Mouse (Mus musculus) Patski (cell line): ENCODE results near the gene Spata5. TPM values are rescaled to one million over a fixed set of nuclear protein-coding genes. Genes with fewer than 3 reads are reported as not detected.

Experiments
- ATAC-seq: fragments of 100-300 bp; one replicate; pipeline ENCODE4 v1.8.0; 2021
- CTCF ChIA-PET: fragments of 350-600 bp; sonication (Branson Sonifier 250); formaldehyde crosslinking; loops from one replicate; lab custom pipeline; 2022; ENCODE audit warnings: inconsistent platforms; lab: Charles Lee
- POLR2A ChIA-PET: fragments of 350-600 bp; sonication (Branson Sonifier 250); formaldehyde crosslinking; loops from one replicate; lab custom pipeline; 2022; ENCODE audit warnings: antibody characterized with exemption, inconsistent platforms; lab: Charles Lee
- DNase-seq: peaks from one replicate; pipeline ENCODE4 v3.0.0-alpha.2; 2011; ENCODE audit warnings: low read depth, low spot score
- H3K27me3 ChIP-seq: fragments of 371-371 bp; one replicate; pipeline ENCODE4 v1.5.1; 2021
- CTCF ChIP-seq: fragments of 100-300 bp; IDR thresholded peaks from one replicate; pipeline ENCODE4 v1.5.1; 2021
- in situ Hi-C: fragments of 300-500 bp; cut with MboI; formaldehyde crosslinking; loops from 3 replicates; pipeline ENCODE4 v1.11.1; 2018; ENCODE audit warnings: low pct_unique_long_range_greater_than_20kb, mixed read lengths
- polyA plus RNA-seq: library from polyadenylated mRNA; unstranded; gene quantifications from one replicate; pipeline ENCODE4 v1.2.3, GENCODE M21; 2021

Gene Spata5
- polyA plus RNA-seq, 1 experiment from 2014 or later: 43.3 TPM

GRCm38 (mm10) chr3:37468170-37468569 is 48.5 kb downstream of the Spata5 start:
- H3K27me3 ChIP-seq: no peaks in the 10 kb centered on the region
- no peak for ATAC-seq
- ChIA-PET POLR2A (no interaction called here), CTCF (interaction anchor here (0.6 to 2.2 kb wide), 19 partner anchors 8 to 752 kb away, joined by 3 to 11 read pairs (median 3); no protein-coding TSS in a partner anchor)
- TF ChIP-seq CTCF: peak; percentile 82
- DNase-seq: no peak
- in situ Hi-C loops: loop anchor here (10.0 to 25.0 kb wide), 3 partner anchors 577 to 1394 kb away; no protein-coding TSS in a partner anchor

DNA sequence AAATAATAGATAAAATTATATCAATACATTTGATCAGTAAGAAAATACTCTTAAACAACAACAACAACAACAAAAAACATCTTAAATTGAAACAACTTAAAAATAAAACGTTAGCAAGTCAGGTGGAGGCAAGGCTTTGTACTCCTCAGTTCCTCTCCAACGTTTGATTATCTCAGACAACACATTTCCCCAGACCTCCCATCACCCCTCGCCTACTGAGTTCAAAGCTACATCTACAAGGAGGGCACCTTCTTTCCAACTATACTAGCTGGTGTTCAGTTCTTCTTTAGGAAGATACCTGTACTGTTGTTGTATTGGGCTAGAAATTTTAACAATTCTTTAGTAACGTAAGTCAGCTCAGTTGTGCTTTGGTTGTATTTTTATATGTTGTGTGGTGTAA is 49.7 kb downstream of the Spata5 start:
- POLR2A ChIA-PET: no interaction called here
- TF ChIP-seq CTCF: no peak
- CTCF ChIA-PET: interaction anchor here (1.5 kb wide), 1 partner anchor 12 kb away, joined by 4 read pairs; no protein-coding TSS in a partner anchor
- in situ Hi-C loops: loop anchor here (10.0 to 25.0 kb wide), 3 partner anchors 575 to 1393 kb away; no protein-coding TSS in a partner anchor
- no peaks in the 10 kb centered on the region for H3K27me3 ChIP-seq
- no peak for ATAC-seq
- DNase-seq: no peak

DNA sequence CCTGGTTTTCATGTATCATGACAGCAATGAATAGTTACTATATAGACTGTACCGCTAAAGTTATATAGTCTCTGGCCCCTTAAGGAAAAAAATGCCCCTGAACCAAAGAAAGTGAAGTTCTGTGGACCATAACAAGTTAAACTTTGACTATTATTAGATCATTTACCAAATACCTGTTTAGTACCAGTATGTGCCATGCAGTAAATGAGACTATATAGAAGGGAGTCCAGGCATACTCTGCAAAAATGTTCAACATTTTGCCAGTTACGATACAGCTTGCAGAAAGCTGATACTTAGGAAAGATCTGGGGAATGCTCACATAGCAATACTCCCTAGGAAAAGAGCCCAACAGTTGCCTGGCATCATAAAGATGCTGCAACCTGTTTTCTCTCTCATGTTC is 51.2 kb downstream of the Spata5 start:
- CTCF ChIA-PET: interaction anchor here (0.9 to 1.8 kb wide), 6 partner anchors 136 to 749 kb away, joined by 3 to 5 read pairs (median 3); no protein-coding TSS in a partner anchor
- DNase-seq (no peak), ATAC-seq (no peak)
- POLR2A ChIA-PET: interaction anchor here (1.0 to 1.6 kb wide), 2 partner anchors 177 to 467 kb away, joined by 3 to 4 read pairs; no protein-coding TSS in a partner anchor
- no peaks in the 10 kb centered on the region for H3K27me3 ChIP-seq
- TF ChIP-seq CTCF: no peak
- in situ Hi-C loops: loop anchor here (5.0 to 25.0 kb wide), 4 partner anchors 376 to 1391 kb away; no protein-coding TSS in a partner anchor

GRCm38 (mm10) chr3:37472461-37472860 is 52.8 kb downstream of the Spata5 start:
- CTCF ChIA-PET: interaction anchor here (0.6 to 1.9 kb wide), 14 partner anchors 12 to 748 kb away, joined by 3 to 9 read pairs (median 4); no protein-coding TSS in a partner anchor
- ATAC-seq (no peak), DNase-seq (no peak)
- POLR2A ChIA-PET: interaction anchor here (0.6 to 1.3 kb wide), 4 partner anchors 169 to 724 kb away, joined by 3 to 5 read pairs (median 4); no protein-coding TSS in a partner anchor
- no peaks in the 10 kb centered on the region for H3K27me3 ChIP-seq
- peak; percentile 41 for TF ChIP-seq CTCF
- in situ Hi-C loops: loop anchor here (5.0 to 25.0 kb wide), 4 partner anchors 375 to 1390 kb away; no protein-coding TSS in a partner anchor

GRCm38 (mm10) chr3:37476485-37476884 is 56.8 kb downstream of the Spata5 start:
- POLR2A ChIA-PET: interaction anchor here (1.5 kb wide), 1 partner anchor 166 kb away, joined by 9 read pairs; no protein-coding TSS in a partner anchor
- ATAC-seq: no peak
- in situ Hi-C loops: loop anchor here (5.0 to 10.0 kb wide), 2 partner anchors 161 to 488 kb away; partner anchors contain the start of gene Spry1
- CTCF ChIA-PET: interaction anchor here (0.8 to 2.7 kb wide), 7 partner anchors 9 to 744 kb away, joined by 3 to 16 read pairs (median 3); no protein-coding TSS in a partner anchor
- H3K27me3 ChIP-seq: no peaks in the 10 kb centered on the region
- DNase-seq: no peak
- TF ChIP-seq CTCF: no peak

GRCm38 (mm10) chr3:37477438-37478188 is 57.9 kb downstream of the Spata5 start:
- in situ Hi-C loops: loop anchor here (5.0 to 10.0 kb wide), 2 partner anchors 160 to 487 kb away; partner anchors contain the start of gene Spry1
- H3K27me3 ChIP-seq: no peaks in the 10 kb centered on the region
- ATAC-seq: no peak

DNA sequence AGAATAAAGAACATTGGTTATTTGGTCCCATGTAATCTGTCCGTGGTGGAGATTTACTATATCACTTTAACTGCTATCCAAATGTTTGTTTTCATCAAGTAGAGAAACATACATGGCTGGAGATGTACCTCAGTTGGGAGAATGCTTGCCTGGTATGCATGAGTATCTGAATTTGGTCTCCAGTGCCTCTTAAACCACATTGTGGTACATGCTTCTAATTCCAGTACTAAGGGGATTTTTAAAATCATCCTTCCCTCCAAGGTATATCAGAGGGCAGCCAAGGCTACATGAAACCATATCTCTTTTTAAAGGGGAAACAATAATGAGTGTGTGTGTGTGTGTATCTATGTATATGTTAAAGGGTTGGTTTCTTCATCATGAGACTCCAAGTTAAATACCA is 60.1 kb downstream of the Spata5 start:
- CTCF ChIA-PET: interaction anchor here (0.6 kb wide), 1 partner anchor 249 kb away, joined by 3 read pairs; no protein-coding TSS in a partner anchor
- DNase-seq: no peak
- POLR2A ChIA-PET: no interaction called here
- H3K27me3 ChIP-seq: no peaks in the 10 kb centered on the region
- in situ Hi-C loops: loop anchor here (5.0 to 10.0 kb wide), 2 partner anchors 158 to 485 kb away; partner anchors contain the start of gene Spry1
- TF ChIP-seq CTCF: no peak
- ATAC-seq: no peak

More at GRCm38 (mm10) chr3:37477438-37478188, 57.9 kb downstream of the Spata5 start:
- ChIA-PET POLR2A (interaction anchor here (1.5 kb wide), 1 partner anchor 165 kb away, joined by 9 read pairs; no protein-coding TSS in a partner anchor), CTCF (interaction anchor here (1.1 to 2.7 kb wide), 9 partner anchors 8 to 743 kb away, joined by 3 to 16 read pairs (median 3); no protein-coding TSS in a partner anchor)
- no peak for DNase-seq
- no peak for TF ChIP-seq CTCF

GRCm38 (mm10) chr3:37481295-37481694 is 61.6 kb downstream of the Spata5 start:
- no peak for ATAC-seq
- ChIA-PET CTCF (no interaction called here), POLR2A (no interaction called here)
- in situ Hi-C loops: no loop called here
- H3K27me3 ChIP-seq: no peaks in the 10 kb centered on the region
- no peak for TF ChIP-seq CTCF
- DNase-seq: no peak

DNA sequence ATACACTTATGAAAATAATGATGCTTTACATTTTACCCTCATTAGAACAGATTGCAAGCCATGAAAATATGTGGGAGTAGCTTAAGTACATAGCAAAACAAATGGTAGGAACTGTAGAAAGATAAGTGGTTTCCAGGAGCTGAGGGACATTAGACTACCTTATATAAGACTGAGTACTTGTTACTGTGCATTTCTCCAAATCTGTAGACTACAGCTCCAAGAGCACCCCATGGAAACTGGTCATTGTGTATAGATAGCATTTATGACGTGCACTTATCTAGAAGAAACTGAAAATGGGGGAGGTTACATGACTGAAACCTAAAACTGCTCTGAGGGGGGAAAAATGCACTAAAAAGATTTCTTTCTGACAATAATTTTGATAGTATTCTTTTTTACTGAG is 63.0 kb downstream of the Spata5 start:
- TF ChIP-seq CTCF: no peak
- ATAC-seq: no peak
- ChIA-PET CTCF (interaction anchor here (0.8 kb wide), 1 partner anchor 17 kb away, joined by 3 read pairs; no protein-coding TSS in a partner anchor), POLR2A (interaction anchor here (0.6 kb wide), 1 partner anchor 1453 kb away, joined by 5 read pairs; no protein-coding TSS in a partner anchor)
- no peak for DNase-seq
- no peaks in the 10 kb centered on the region for H3K27me3 ChIP-seq
- in situ Hi-C loops: no loop called here

GRCm38 (mm10) chr3:37483709-37484265 is 64.1 kb downstream of the Spata5 start:
- no peak for TF ChIP-seq CTCF
- POLR2A ChIA-PET: no interaction called here
- H3K27me3 ChIP-seq: no peaks in the 10 kb centered on the region
- DNase-seq: no peak
- CTCF ChIA-PET: interaction anchor here (0.8 kb wide), 1 partner anchor 16 kb away, joined by 3 read pairs; no protein-coding TSS in a partner anchor
- ATAC-seq: no peak
- in situ Hi-C loops: no loop called here
